Mouse (Mus musculus) limb, embryonic 13.5 days (tissue): Measurements from ENCODE around the gene Sbf1. TPM values are rescaled to one million over a fixed set of nuclear protein-coding genes. Genes with fewer than 3 reads are reported as not detected.

ENCODE experiments used
- ATAC-seq: fragments of 200-750 bp; cut with Nextera tagmentation; 2 replicates; pipeline ENCODE4 v1.8.0; 2017; ENCODE audit warnings: low read depth, moderate number of reproducible peaks, moderate TSS enrichment; ENCODE audit not compliant: low FRiP score
- H3K27ac ChIP-seq: fragments of 300-500 bp; sonication (generic); 2 replicates; pipeline ENCODE4 v1.5.1; 2015; ENCODE audit warnings: inconsistent platforms, mild to moderate bottlenecking, moderate library complexity
- H3K27me3 ChIP-seq: fragments of 300-500 bp; sonication (generic); 2 replicates; pipeline ENCODE4 v1.6.1; 2015; ENCODE audit warnings: mild to moderate bottlenecking, inconsistent platforms
- H3K36me3 ChIP-seq: fragments of 300-500 bp; sonication (generic); 2 replicates; pipeline ENCODE4 v1.6.1; 2015; ENCODE audit warnings: inconsistent platforms, mild to moderate bottlenecking, moderate library complexity
- H3K4me1 ChIP-seq: fragments of 300-500 bp; sonication (generic); 2 replicates; pipeline ENCODE4 v1.6.1; 2015; ENCODE audit warnings: inconsistent platforms
- H3K4me2 ChIP-seq: fragments of 300-500 bp; sonication (generic); replicated peaks from 2 replicates; pipeline ENCODE4 v1.6.1; 2015; ENCODE audit warnings: inconsistent platforms, mild to moderate bottlenecking, moderate library complexity
- H3K4me3 ChIP-seq: fragments of 300-500 bp; sonication (generic); 2 replicates; pipeline ENCODE4 v1.5.1; 2015; ENCODE audit warnings: moderate library complexity, mild to moderate bottlenecking, inconsistent platforms
- H3K9ac ChIP-seq: fragments of 300-500 bp; sonication (generic); 2 replicates; pipeline ENCODE4 v1.6.1; 2015; ENCODE audit warnings: mild to moderate bottlenecking, inconsistent platforms
- H3K9me3 ChIP-seq: fragments of 300-500 bp; sonication (generic); 2 replicates; pipeline ENCODE4 v1.6.1; 2016; ENCODE audit warnings: inconsistent platforms
- WGBS: fragments of 180-500 bp; shearing (Covaris S2); methylation state at CpG from one replicate; pipeline ENCODE4 v1.1.7; 2015; 5-methylcytosine and 5-hydroxymethylcytosine counted together
- microRNA-seq: library from miRNA; unstranded; fragments of <30 nt; microRNA quantifications from one replicate; pipeline ENCODE4, GENCODE M21; 2016
- polyA plus RNA-seq: library from polyadenylated mRNA; unstranded; fragments of >200 nt; fragmentation: Nextera tagmentation; extraction: Ambion mirVana; gene quantifications from 2 replicates; pipeline ENCODE4 v1.2.1, GENCODE M21; 2015

Gene Sbf1
- polyA plus RNA-seq, 1 experiment from 2014 or later, result 62.8 TPM

DNA sequence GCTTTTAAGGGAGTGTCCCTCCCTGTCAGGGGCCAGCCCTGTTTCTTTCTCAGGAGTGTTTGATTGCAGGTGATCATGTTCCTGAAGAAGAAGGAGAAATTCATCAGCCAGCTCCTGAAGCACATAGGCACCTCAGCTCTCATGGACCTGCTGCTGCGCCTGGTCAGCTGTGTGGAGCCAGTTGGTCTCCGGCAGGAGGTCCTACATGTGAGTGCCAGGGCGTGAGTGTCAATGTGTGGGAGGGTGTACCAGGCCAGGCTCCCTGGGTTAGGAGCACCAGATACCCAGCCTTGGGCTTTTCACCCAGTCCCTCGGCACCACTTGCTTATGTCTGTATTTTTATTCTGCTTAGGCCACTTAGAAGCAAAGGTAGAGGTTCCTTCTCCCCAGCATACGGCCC lies 56.1 kb downstream of the Sbf1 start:
- peaks cover 76% of the 10 kb centered on the region for H3K36me3 ChIP-seq
- 94% methylated on average over 5 of the region's 5 CpGs for WGBS
- H3K27me3 ChIP-seq, result no peaks in the 10 kb centered on the region

DNA sequence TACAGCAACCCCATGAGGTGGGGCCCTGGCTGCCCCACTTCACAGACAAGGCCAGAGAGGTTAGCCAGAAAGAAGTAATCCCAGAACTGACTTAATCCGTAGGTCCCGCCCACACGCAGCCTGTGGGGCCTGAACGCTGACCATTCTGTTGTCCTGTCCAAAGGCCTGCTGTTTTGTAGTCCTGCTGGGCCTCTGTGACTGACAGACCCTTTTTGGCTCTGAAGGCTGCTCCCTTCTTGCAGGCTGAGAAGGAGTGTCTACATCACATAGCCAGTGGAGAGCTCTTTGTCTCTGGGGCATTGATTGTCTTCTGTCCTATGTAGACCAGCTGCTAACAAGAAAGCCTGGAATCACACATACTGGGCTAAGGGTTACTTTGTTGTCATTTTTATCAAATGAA lies 59.8 kb downstream of the Sbf1 start:
- Histone ChIP-seq H3K9ac (no peak overlapping the region), H3K4me2 (no peak overlapping the region), H3K9me3 (no peaks in the 10 kb centered on the region), H3K36me3 (peaks cover 74% of the 10 kb centered on the region), H3K27ac (no peak overlapping the region), H3K27me3 (no peaks in the 10 kb centered on the region), H3K4me3 (no peak overlapping the region), H3K4me1 (no peaks in the 10 kb centered on the region)
- ATAC-seq, result no peak
- 78% methylated on average over 4 of the region's 4 CpGs for WGBS

More for the DNA sequence above, 56.1 kb downstream of the Sbf1 start:
- H3K9me3 ChIP-seq, result no peaks in the 10 kb centered on the region
- no peaks in the 10 kb centered on the region for H3K4me1 ChIP-seq
- no peak overlapping the region for H3K9ac ChIP-seq
- no peak overlapping the region for H3K4me2 ChIP-seq
- no peak overlapping the region for H3K4me3 ChIP-seq
- H3K27ac ChIP-seq, result no peak overlapping the region
- ATAC-seq, result no peak

DNA sequence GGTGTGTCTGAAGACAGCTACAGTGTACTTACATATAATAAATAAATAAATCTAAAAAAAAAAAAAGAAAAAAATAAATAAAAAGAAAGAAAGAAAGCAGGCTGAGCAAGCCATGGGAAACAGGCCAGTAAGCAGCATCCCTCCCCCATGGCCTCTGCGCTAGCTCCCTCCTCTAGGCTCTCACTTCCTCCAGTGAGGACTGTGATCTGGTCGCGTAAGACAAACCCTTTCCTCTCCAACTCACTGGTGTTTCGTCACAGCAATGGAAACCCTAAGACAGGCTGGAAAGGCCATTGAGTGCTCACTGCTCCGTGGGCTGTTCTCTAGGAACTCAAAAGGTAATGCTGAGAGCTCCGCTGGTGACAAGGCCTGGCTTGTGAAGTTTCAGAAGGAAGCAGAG lies 66.0 kb downstream of the Sbf1 start:
- Histone ChIP-seq H3K9me3 (no peaks in the 10 kb centered on the region), H3K4me1 (no peaks in the 10 kb centered on the region), H3K27ac (no peak overlapping the region), H3K36me3 (peaks cover 46% of the 10 kb centered on the region), H3K4me2 (no peak overlapping the region), H3K27me3 (no peaks in the 10 kb centered on the region), H3K4me3 (no peak overlapping the region), H3K9ac (no peak overlapping the region)
- no peak for ATAC-seq
- WGBS, result 92% methylated on average over 6 of the region's 6 CpGs

DNA sequence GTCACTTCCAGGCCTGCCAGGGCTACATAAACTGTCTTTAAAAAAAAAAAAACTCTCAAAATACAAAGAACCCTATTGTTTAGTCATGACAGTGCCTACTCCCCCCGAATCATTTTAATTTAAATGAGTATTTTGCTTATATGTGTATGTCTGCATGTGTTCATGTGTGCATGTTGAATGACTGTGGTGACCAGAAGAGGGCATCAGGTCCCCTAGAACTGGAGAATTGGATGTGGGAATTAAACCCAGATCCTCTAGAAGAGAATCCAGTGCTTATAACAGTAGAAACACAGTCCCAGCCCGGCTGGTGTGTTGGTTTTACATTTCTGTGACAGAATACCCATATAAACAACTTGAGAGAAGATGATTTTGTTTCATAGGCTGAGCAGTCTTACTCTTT lies 74.1 kb downstream of the Sbf1 start:
- Histone ChIP-seq H3K4me1 (no peaks in the 10 kb centered on the region), H3K4me2 (no peak overlapping the region), H3K9me3 (no peaks in the 10 kb centered on the region), H3K27ac (no peak overlapping the region), H3K9ac (no peak overlapping the region), H3K36me3 (peaks cover 39% of the 10 kb centered on the region), H3K27me3 (no peaks in the 10 kb centered on the region), H3K4me3 (no peak overlapping the region)
- WGBS, result 80% methylated on average over 2 of the region's 2 CpGs
- no peak for ATAC-seq

DNA sequence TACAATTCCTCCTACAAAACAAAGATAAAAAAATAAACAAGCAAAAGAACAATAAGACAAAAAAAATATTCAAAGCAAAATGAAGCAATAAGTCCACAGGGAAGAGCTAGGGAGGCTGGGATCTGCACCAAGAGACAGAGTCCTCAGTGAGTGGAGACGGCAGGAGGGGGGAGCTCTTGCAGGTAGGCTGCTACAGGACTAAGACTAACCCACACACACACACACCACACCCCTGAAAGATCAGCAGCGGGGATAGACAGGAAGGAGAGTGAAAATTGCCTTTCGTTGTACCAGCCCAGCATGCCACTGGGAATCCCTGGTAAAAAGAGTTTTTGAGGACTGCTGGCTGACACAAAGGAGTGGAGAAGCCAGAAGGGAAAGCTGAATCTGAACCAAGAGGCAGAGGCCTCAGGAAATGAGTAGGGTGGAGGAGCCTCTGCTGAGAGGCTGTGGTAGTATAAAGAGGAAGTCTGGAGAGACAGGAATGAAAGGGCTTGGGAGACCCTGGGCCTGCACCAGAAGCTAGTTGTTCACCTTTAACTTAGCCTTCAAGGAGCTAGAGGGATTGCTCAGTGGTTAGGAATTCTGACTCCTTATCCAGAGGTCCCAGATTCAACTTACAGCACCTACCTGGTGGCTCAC lies 75.2 kb downstream of the Sbf1 start:
- no peak overlapping the region for H3K4me3 ChIP-seq
- no peak overlapping the region for H3K27ac ChIP-seq
- no peaks in the 10 kb centered on the region for H3K27me3 ChIP-seq
- no peak overlapping the region for H3K9ac ChIP-seq
- H3K9me3 ChIP-seq, result no peaks in the 10 kb centered on the region
- H3K36me3 ChIP-seq, result peaks cover 36% of the 10 kb centered on the region
- ATAC-seq, result no peak
- H3K4me1 ChIP-seq, result no peaks in the 10 kb centered on the region
- WGBS, result 63% methylated on average over 3 of the region's 3 CpGs
- H3K4me2 ChIP-seq, result no peak overlapping the region

Small RNA genes lying within 50 kb of the gene (microRNA-seq; reads per million reads assigned to microRNA genes)
- gene Mir6959, result not detected

Other genes starting within 250 kb of the Sbf1 start
- 49.4 and 51.3 TPM in 2 replicates for gene Trabd, start 240.2 kb downstream of the Sbf1 start, polyA plus RNA-seq
- gene Selenoo, start 226.2 kb downstream of the Sbf1 start, polyA plus RNA-seq, result 18.6 and 19.0 TPM in 2 replicates
- 17.5 and 18.1 TPM in 2 replicates for gene Tubgcp6, start 192.2 kb downstream of the Sbf1 start, polyA plus RNA-seq
- gene Hdac10, start 186.6 kb downstream of the Sbf1 start, polyA plus RNA-seq, result 17.4 and 18.7 TPM in 2 replicates
- 6.4 and 6.5 TPM in 2 replicates for gene Mapk12, start 174.6 kb downstream of the Sbf1 start, polyA plus RNA-seq
- 8.4 and 10.4 TPM in 2 replicates for gene Mapk11, start 165.7 kb downstream of the Sbf1 start, polyA plus RNA-seq
- 130 and 144 TPM in 2 replicates for gene Plxnb2, start 134.5 kb downstream of the Sbf1 start, polyA plus RNA-seq
- gene Dennd6b, start 118.8 kb downstream of the Sbf1 start, polyA plus RNA-seq, result 22.8 and 25.8 TPM in 2 replicates
- 31.8 and 36.3 TPM in 2 replicates for gene Ppp6r2, start 103.8 kb downstream of the Sbf1 start, polyA plus RNA-seq
- 0.54 and 0.83 TPM in 2 replicates for gene Adm2, start 7.4 kb upstream of the Sbf1 start, polyA plus RNA-seq
- not detected in 2 replicates for gene Miox, start 19.1 kb upstream of the Sbf1 start, polyA plus RNA-seq
- 57.6 and 65.1 TPM in 2 replicates for gene Lmf2, start 40.3 kb upstream of the Sbf1 start, polyA plus RNA-seq
- 146 and 162 TPM in 2 replicates for gene Ncaph2, start 40.4 kb upstream of the Sbf1 start, polyA plus RNA-seq
- 5.4 and 5.8 TPM in 2 replicates for gene Sco2, start 58.5 kb upstream of the Sbf1 start, polyA plus RNA-seq
- gene Tymp, start 61.7 kb upstream of the Sbf1 start, polyA plus RNA-seq, result 1.3 TPM in 2 replicates
- gene Odf3b, start 64.0 kb upstream of the Sbf1 start, polyA plus RNA-seq, result 0.23 and 0.29 TPM in 2 replicates
- 0.05 TPM in 1 of 2 replicates, not detected in the other for gene Klhdc7b, start 69.6 kb upstream of the Sbf1 start, polyA plus RNA-seq
- not detected in 2 replicates for gene Syce3, start 95.2 kb upstream of the Sbf1 start, polyA plus RNA-seq
- 0.52 and 0.57 TPM in 2 replicates for gene Cpt1b, start 110.6 kb upstream of the Sbf1 start, polyA plus RNA-seq
- gene C730034F03Rik, start 114.3 kb upstream of the Sbf1 start, polyA plus RNA-seq, result 3.5 and 3.7 TPM in 2 replicates
- gene Gm44502, start 114.4 kb upstream of the Sbf1 start, polyA plus RNA-seq, result not detected in 2 replicates
- 55.7 and 63.6 TPM in 2 replicates for gene Chkb, start 114.6 kb upstream of the Sbf1 start, polyA plus RNA-seq
- 2.2 and 2.4 TPM in 2 replicates for gene Mapk8ip2, start 138.6 kb upstream of the Sbf1 start, polyA plus RNA-seq
- 23.0 TPM in 2 replicates for gene Arsa, start 162.1 kb upstream of the Sbf1 start, polyA plus RNA-seq
- 2.6 and 2.7 TPM in 2 replicates for gene Shank3, start 184.3 kb upstream of the Sbf1 start, polyA plus RNA-seq